Mouse (Mus musculus): Measurements from ENCODE around the gene Cish. TPM values are rescaled to one million over a fixed set of nuclear protein-coding genes. Genes with fewer than 3 reads are reported as not detected.

Gene Cish
- polyA plus RNA-seq, 1 experiment from 2014 or later = 6.5 TPM

DNA sequence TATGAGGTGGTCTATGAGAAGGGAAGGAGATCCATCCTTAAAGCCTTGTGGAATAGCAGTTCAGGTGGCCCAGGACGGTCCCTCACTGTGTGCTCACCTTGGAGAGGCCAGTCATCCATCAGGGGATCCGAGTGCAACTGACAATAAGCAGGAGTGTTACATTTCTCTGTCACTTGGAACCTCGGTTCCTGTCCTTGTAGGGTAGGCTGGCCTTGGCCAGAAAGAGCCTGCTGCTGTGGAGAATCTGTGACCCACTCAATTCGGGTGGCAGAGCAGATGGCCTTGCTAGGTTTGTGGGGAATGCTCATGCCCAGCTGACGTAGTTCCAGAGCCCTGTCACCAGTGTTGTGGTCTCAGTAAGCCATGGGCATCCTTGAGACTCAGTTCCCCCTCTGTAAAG, 13.8 kb downstream of the Cish start:
- Histone ChIP-seq H3K4me3 (ENCODE audit: low read depth, low read length) (no peak overlapping the region), H3K9me3 (ENCODE audit: control insufficient read depth, low read length) (no peaks in the 10 kb centered on the region), H3K27me3 (ENCODE audit: control insufficient read depth, insufficient read depth, low read length) (no peaks in the 10 kb centered on the region), H3K4me1 (replicated peaks; ENCODE audit: control insufficient read depth, insufficient read depth, low read length) (no peaks in the 10 kb centered on the region), H3K36me3 (ENCODE audit: control insufficient read depth, insufficient read depth, low read length) (no peaks in the 10 kb centered on the region), H3K4me2 (ENCODE audit: low read depth, low read length, severe bottlenecking) (no peak overlapping the region), H3K9ac (ENCODE audit: low read length) (no peak overlapping the region), H3K27ac (ENCODE audit: low read depth, low read length) (no peak overlapping the region)
- ATAC-seq (replicated peaks; ENCODE audit: low FRiP score) (no peak), DNase-seq (ENCODE audit: low spot score) (no peak)
- 76% methylated on average over 5 of the region's 5 CpGs for WGBS

DNA sequence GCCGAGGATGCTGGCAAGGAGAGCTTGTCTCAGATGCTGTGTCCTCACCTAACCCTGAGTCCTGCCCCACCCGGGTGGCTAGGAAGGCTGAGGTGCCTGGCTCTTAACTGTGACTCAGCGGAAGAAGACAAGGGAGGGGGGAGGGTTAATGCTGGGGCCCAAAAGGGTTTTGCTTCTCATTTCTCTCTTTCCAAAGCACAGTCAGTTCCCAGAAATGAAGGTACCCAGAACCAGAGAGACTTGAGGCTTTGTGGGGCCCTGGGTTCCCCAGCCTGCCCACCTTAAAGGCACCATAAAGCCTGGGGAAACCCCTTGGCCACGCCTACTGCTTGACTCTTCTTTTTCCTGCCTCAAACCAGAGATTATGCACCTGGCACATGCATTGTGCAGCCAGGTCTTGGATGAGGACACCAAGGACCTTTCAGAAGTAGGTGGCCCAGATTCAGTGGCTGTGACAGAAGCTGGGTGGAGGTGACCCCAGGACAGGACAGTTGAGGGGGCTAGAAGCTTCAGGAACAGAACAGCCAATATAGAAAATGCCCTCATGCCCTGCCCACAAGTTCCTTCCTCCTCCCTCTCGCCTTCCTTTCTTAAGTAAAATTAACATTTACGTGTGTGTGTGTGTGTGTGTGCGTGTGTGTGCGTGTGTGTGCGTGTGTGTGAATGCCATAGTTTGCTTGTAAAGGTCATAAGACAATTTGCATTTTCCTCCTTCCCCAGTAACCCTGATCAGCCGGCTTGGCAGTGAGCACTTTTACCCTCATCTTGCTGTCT, 17.2 kb downstream of the Cish start:
- H3K36me3 ChIP-seq (ENCODE audit: control insufficient read depth, insufficient read depth, low read length) = no peaks in the 10 kb centered on the region
- no peak overlapping the region for H3K4me2 ChIP-seq (ENCODE audit: low read depth, low read length, severe bottlenecking)
- H3K9ac ChIP-seq (ENCODE audit: low read length) = no peak overlapping the region
- 68% methylated on average over 10 of the region's 10 CpGs for WGBS
- no peaks in the 10 kb centered on the region for H3K27me3 ChIP-seq (ENCODE audit: control insufficient read depth, insufficient read depth, low read length)
- H3K4me3 ChIP-seq (ENCODE audit: low read depth, low read length) = no peak overlapping the region
- ATAC-seq (replicated peaks; ENCODE audit: low FRiP score) (no peak), DNase-seq (ENCODE audit: low spot score) (no peak)
- no peak overlapping the region for H3K27ac ChIP-seq (ENCODE audit: low read depth, low read length)
- H3K4me1 ChIP-seq (replicated peaks; ENCODE audit: control insufficient read depth, insufficient read depth, low read length) = no peaks in the 10 kb centered on the region
- H3K9me3 ChIP-seq (ENCODE audit: control insufficient read depth, low read length) = no peaks in the 10 kb centered on the region

DNA sequence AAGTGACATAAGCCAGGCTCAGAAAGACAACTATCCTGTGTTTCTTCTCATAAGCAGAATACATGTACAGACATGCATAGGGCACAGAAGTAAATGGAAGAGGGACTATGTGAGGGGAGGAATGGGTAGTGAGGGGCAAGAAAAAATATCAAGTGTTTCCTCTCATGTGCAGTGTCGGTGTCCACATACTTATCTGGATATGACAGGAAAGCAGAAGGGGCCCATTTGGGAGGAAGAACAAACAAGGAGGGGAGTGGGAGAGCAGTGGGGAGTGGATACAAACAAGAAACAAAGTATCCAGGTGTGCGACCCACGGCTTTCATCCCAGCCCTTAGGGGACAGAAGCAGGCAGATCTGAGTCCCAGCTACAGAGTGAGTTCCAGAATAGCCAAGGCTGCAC, 18.1 kb downstream of the Cish start:
- DNase-seq (ENCODE audit: low spot score) (no peak), ATAC-seq (replicated peaks; ENCODE audit: low FRiP score) (no peak)
- Histone ChIP-seq H3K4me1 (replicated peaks; ENCODE audit: control insufficient read depth, insufficient read depth, low read length) (no peaks in the 10 kb centered on the region), H3K4me2 (ENCODE audit: low read depth, low read length, severe bottlenecking) (no peak overlapping the region), H3K9ac (ENCODE audit: low read length) (no peak overlapping the region), H3K36me3 (ENCODE audit: control insufficient read depth, insufficient read depth, low read length) (no peaks in the 10 kb centered on the region), H3K27ac (ENCODE audit: low read depth, low read length) (no peak overlapping the region), H3K9me3 (ENCODE audit: control insufficient read depth, low read length) (no peaks in the 10 kb centered on the region), H3K27me3 (ENCODE audit: control insufficient read depth, insufficient read depth, low read length) (no peaks in the 10 kb centered on the region), H3K4me3 (ENCODE audit: low read depth, low read length) (no peak overlapping the region)
- 91% methylated on average over 3 of the region's 3 CpGs for WGBS

DNA sequence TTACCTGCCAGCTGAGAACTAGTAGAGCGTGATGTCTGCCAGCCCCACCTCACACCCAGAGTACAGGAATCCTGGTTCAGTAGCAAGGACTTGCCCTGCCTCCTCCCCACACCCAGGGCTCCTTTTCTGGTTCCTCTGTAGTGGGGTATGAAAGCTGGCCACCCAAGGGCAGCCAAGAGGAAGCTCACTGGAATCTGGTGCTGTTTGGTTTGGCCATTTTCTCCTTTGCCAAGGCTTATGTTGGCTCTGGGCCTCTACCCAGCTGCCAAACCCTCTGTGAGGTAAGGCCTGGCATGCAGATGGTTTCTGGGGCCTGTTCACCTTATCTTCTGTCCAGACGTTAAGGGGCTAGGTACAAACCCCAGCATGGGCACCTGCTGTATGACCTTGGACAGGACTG, 20.0 kb downstream of the Cish start:
- Histone ChIP-seq H3K4me1 (replicated peaks; ENCODE audit: control insufficient read depth, insufficient read depth, low read length) (no peaks in the 10 kb centered on the region), H3K27me3 (ENCODE audit: control insufficient read depth, insufficient read depth, low read length) (no peaks in the 10 kb centered on the region), H3K4me2 (ENCODE audit: low read depth, low read length, severe bottlenecking) (no peak overlapping the region), H3K4me3 (ENCODE audit: low read depth, low read length) (no peak overlapping the region), H3K27ac (ENCODE audit: low read depth, low read length) (no peak overlapping the region), H3K36me3 (ENCODE audit: control insufficient read depth, insufficient read depth, low read length) (no peaks in the 10 kb centered on the region), H3K9me3 (ENCODE audit: control insufficient read depth, low read length) (no peaks in the 10 kb centered on the region), H3K9ac (ENCODE audit: low read length) (no peak overlapping the region)
- DNase-seq (ENCODE audit: low spot score) (no peak), ATAC-seq (replicated peaks; ENCODE audit: low FRiP score) (no peak)
- 82% methylated on average over 2 of the region's 2 CpGs for WGBS

DNA sequence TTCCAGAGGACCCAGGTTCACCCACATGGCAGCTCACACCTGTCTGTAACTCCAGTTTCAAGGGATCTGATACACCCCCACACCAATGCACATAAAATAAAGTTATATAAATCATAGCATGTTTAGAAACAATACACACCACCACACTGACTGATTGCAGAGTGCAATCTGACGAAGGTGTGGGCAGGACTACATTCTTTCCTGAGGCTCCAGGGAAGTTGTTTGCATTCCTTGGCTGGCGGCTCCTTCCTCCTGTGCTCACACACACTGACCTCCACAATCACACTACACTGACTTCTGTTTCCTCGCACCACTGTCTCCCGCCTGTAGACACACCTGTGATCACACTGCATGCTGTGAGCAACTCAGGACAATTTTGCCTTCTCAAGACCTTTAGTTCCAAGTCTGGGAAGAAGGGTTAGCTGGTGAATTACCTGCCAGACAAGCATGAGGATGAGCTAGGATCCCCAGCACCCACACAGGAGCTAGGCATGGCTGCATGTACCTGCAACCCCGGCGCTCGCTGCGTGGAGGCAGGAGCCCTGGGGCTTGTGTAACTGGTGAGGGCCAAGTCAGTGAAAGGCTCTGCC, 26.7 kb downstream of the Cish start:
- Histone ChIP-seq H3K27me3 (ENCODE audit: control insufficient read depth, insufficient read depth, low read length) (no peaks in the 10 kb centered on the region), H3K9ac (ENCODE audit: low read length) (no peak overlapping the region), H3K9me3 (ENCODE audit: control insufficient read depth, low read length) (no peaks in the 10 kb centered on the region), H3K4me3 (ENCODE audit: low read depth, low read length) (no peak overlapping the region), H3K27ac (ENCODE audit: low read depth, low read length) (no peak overlapping the region), H3K4me2 (ENCODE audit: low read depth, low read length, severe bottlenecking) (no peak overlapping the region), H3K4me1 (replicated peaks; ENCODE audit: control insufficient read depth, insufficient read depth, low read length) (no peaks in the 10 kb centered on the region), H3K36me3 (ENCODE audit: control insufficient read depth, insufficient read depth, low read length) (no peaks in the 10 kb centered on the region)
- WGBS = 82% methylated on average over 8 of the region's 8 CpGs
- ATAC-seq (replicated peaks; ENCODE audit: low FRiP score) (no peak), DNase-seq (ENCODE audit: low spot score) (no peak)

DNA sequence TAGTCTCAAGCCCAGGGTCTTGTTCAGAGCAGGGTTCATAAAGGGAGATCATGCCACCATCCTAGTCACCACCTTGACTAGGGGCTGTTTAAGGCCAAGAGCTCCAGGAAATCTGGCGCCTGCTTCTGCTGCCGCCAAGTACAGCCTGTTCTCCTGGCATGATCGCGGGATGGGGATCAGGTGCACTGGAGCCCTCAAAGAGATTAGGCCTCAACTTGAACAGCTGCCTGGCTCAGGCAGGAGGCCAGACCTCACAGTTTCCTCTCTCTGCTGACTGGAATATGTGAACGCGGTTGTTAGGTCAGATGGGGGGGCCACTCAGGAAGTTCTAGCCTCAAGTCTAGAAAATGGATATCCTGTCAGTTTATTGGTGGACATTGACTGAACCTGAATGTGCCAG, 27.7 kb downstream of the Cish start:
- Histone ChIP-seq H3K9me3 (ENCODE audit: control insufficient read depth, low read length) (no peaks in the 10 kb centered on the region), H3K4me1 (replicated peaks; ENCODE audit: control insufficient read depth, insufficient read depth, low read length) (no peaks in the 10 kb centered on the region), H3K4me2 (ENCODE audit: low read depth, low read length, severe bottlenecking) (no peak overlapping the region), H3K4me3 (ENCODE audit: low read depth, low read length) (no peak overlapping the region), H3K27me3 (ENCODE audit: control insufficient read depth, insufficient read depth, low read length) (no peaks in the 10 kb centered on the region), H3K36me3 (ENCODE audit: control insufficient read depth, insufficient read depth, low read length) (no peaks in the 10 kb centered on the region), H3K9ac (ENCODE audit: low read length) (no peak overlapping the region), H3K27ac (ENCODE audit: low read depth, low read length) (no peak overlapping the region)
- 93% methylated on average over 6 of the region's 6 CpGs for WGBS
- ATAC-seq (replicated peaks; ENCODE audit: low FRiP score) (no peak), DNase-seq (ENCODE audit: low spot score) (no peak)

DNA sequence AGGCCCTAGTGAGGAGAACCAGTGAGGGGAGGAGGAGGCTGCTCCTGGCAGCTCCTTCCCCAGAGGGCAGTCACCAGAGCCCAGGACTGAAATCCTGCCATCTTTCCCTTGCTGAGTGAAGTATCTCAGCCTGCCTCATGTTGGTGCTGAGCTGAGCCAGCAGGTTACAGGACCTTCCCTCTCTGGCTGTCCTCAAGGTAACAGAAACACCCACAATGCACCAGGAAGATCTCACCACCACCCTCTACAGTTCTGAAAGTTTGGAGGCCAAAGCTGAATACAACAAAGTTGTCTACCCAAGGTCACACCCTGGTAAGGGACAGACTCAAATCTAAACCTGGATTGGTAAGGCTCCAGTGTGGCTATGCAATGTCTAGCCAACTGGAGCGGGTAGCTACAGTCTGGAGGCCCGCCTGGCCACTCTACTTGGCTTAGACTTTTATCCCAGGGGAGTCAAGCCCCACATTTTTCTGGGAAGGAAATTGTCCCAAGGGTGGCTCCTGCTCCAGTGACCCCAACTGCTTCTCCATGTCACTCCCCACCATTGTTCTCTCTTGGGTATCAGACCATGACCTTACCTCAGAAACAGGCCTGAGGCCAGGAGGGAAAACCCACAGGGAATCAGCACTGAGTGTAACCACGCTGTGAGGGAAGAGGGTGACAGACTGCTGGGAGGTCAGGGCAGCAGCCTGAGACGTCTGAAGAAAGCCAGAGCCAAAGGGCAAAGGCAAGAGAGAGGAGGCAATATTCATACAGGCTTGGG, 29.2 kb downstream of the Cish start:
- DNase-seq (ENCODE audit: low spot score) (no peak), ATAC-seq (replicated peaks; ENCODE audit: low FRiP score) (no peak)
- Histone ChIP-seq H3K9me3 (ENCODE audit: control insufficient read depth, low read length) (no peaks in the 10 kb centered on the region), H3K36me3 (ENCODE audit: control insufficient read depth, insufficient read depth, low read length) (no peaks in the 10 kb centered on the region), H3K4me3 (ENCODE audit: low read depth, low read length) (no peak overlapping the region), H3K27ac (ENCODE audit: low read depth, low read length) (no peak overlapping the region), H3K4me1 (replicated peaks; ENCODE audit: control insufficient read depth, insufficient read depth, low read length) (no peaks in the 10 kb centered on the region), H3K27me3 (ENCODE audit: control insufficient read depth, insufficient read depth, low read length) (no peaks in the 10 kb centered on the region), H3K9ac (ENCODE audit: low read length) (no peak overlapping the region), H3K4me2 (ENCODE audit: low read depth, low read length, severe bottlenecking) (no peak overlapping the region)
- WGBS = 66% methylated on average over 4 of the region's 4 CpGs

DNA sequence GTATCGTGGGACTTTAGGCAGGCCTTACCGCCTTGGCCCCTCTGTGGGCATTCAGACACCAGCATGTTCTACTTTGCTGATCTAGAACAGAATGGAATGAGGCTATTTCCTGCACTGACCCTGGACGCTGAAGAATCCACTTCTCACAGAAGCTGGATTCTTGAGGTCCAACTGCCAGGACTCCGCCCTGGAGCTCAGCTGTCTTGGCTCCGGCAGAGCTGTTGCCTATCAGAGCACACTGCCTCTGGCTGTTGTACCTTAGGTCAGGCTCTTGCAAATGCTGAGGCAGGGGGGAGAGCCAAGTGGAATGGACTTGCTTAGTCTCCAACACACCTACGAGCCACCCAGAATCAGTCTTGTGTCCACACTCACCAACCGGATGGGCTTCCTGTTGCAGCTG, 30.1 kb downstream of the Cish start:
- H3K27me3 ChIP-seq (ENCODE audit: control insufficient read depth, insufficient read depth, low read length) = no peaks in the 10 kb centered on the region
- ATAC-seq (replicated peaks; ENCODE audit: low FRiP score) = no peak

More for the DNA sequence above, 30.1 kb downstream of the Cish start:
- no peak overlapping the region for H3K9ac ChIP-seq (ENCODE audit: low read length)
- WGBS = 91% methylated on average over 7 of the region's 7 CpGs
- no peak for DNase-seq (ENCODE audit: low spot score)
- no peak overlapping the region for H3K4me3 ChIP-seq (ENCODE audit: low read depth, low read length)
- no peaks in the 10 kb centered on the region for H3K9me3 ChIP-seq (ENCODE audit: control insufficient read depth, low read length)
- no peaks in the 10 kb centered on the region for H3K36me3 ChIP-seq (ENCODE audit: control insufficient read depth, insufficient read depth, low read length)
- no peaks in the 10 kb centered on the region for H3K4me1 ChIP-seq (replicated peaks; ENCODE audit: control insufficient read depth, insufficient read depth, low read length)
- no peak overlapping the region for H3K27ac ChIP-seq (ENCODE audit: low read depth, low read length)
- H3K4me2 ChIP-seq (ENCODE audit: low read depth, low read length, severe bottlenecking) = no peak overlapping the region

Data from forebrain, embryonic 11.5 days (tissue).